Mouse (Mus musculus): ENCODE results near the gene Sdk2. TPM values are rescaled to one million over a fixed set of nuclear protein-coding genes. Genes with fewer than 3 reads are reported as not detected.

Sdk2 gene
- polyA plus RNA-seq, 2 experiments from 2014 or later: 0.13 TPM; not detected in 1

- no peak for ATAC-seq
These were observed 139.0 kb downstream of the Sdk2 start for GRCm38 (mm10) chr11:113927826-113928225.

- no peak for ATAC-seq
These were observed 139.6 kb downstream of the Sdk2 start for GRCm38 (mm10) chr11:113927231-113927630.

- no peak for ATAC-seq
These were observed 143.7 kb downstream of the Sdk2 start for GRCm38 (mm10) chr11:113923137-113923536.

- ATAC-seq: no peak
These were observed 163.6 kb downstream of the Sdk2 start for GRCm38 (mm10) chr11:113903131-113903860.

GRCm38 (mm10) chr11:113901906-113902305, 164.9 kb downstream of the Sdk2 start:
- ATAC-seq: no peak

- no peak for ATAC-seq
These were observed 168.2 kb downstream of the Sdk2 start for GRCm38 (mm10) chr11:113898671-113899070.

GRCm38 (mm10) chr11:113896006-113896405, 170.8 kb downstream of the Sdk2 start:
- no peak for ATAC-seq

GRCm38 (mm10) chr11:113892924-113893323, 173.9 kb downstream of the Sdk2 start:
- ATAC-seq: no peak

- ATAC-seq: no peak
These were observed 174.8 kb downstream of the Sdk2 start for GRCm38 (mm10) chr11:113892067-113892466.

- no peak for ATAC-seq
These were observed 178.6 kb downstream of the Sdk2 start for GRCm38 (mm10) chr11:113888156-113888750.

- no peak for ATAC-seq
These were observed 180.5 kb downstream of the Sdk2 start for GRCm38 (mm10) chr11:113886299-113886698.

GRCm38 (mm10) chr11:113884962-113885361, 181.9 kb downstream of the Sdk2 start:
- ATAC-seq: no peak

GRCm38 (mm10) chr11:113883031-113883430, 183.8 kb downstream of the Sdk2 start:
- ATAC-seq: no peak

GRCm38 (mm10) chr11:113881864-113882263, 185.0 kb downstream of the Sdk2 start:
- no peak for ATAC-seq

GRCm38 (mm10) chr11:113867066-113867465, 199.8 kb downstream of the Sdk2 start:
- no peak for ATAC-seq

- ATAC-seq: no peak
These were observed 201.2 kb downstream of the Sdk2 start for GRCm38 (mm10) chr11:113865627-113866026.

GRCm38 (mm10) chr11:113863408-113863807, 203.4 kb downstream of the Sdk2 start:
- ATAC-seq: no peak

GRCm38 (mm10) chr11:113855661-113856060, 211.2 kb downstream of the Sdk2 start:
- no peak for ATAC-seq

GRCm38 (mm10) chr11:113851750-113852149, 215.1 kb downstream of the Sdk2 start:
- no peak for ATAC-seq

- no peak for ATAC-seq
These were observed 217.5 kb downstream of the Sdk2 start for GRCm38 (mm10) chr11:113849322-113849721.

- no peak for ATAC-seq
These were observed 222.9 kb downstream of the Sdk2 start for GRCm38 (mm10) chr11:113843920-113844319.

GRCm38 (mm10) chr11:113842879-113843278, 224.0 kb downstream of the Sdk2 start:
- no peak for ATAC-seq

GRCm38 (mm10) chr11:113831608-113832007, 235.2 kb downstream of the Sdk2 start:
- ATAC-seq: no peak

- ATAC-seq: no peak
These were observed 238.7 kb downstream of the Sdk2 start for GRCm38 (mm10) chr11:113828081-113828554.

Measured in CD4-positive, CD25-positive, alpha-beta regulatory T cell, adult 4 months (primary cell).